Mouse (Mus musculus) forebrain, embryonic 11.5 days (tissue): ENCODE data around the gene Krt17. TPM values are rescaled to one million over a fixed set of nuclear protein-coding genes. Genes with fewer than 3 reads are reported as not detected.
"Not testable (repeated sequence)": the region's sequence is repeated elsewhere in the genome, so short reads cannot be mapped to it uniquely, and the experiment has no call there.

Experiments used
- ATAC-seq: fragments of 200-750 bp; cut with Nextera tagmentation; replicated peaks from 2 replicates; pipeline ENCODE4 v1.8.0; 2017; ENCODE audit warnings: moderate TSS enrichment; ENCODE audit not compliant: low FRiP score
- DNase-seq: peaks from one replicate; pipeline ENCODE4 v3.0.0-alpha.2; 2017; ENCODE audit warnings: low spot score
- H3K27ac ChIP-seq: fragments of 300-500 bp; sonication (generic); 2 replicates; pipeline ENCODE4 v1.5.1; 2014; ENCODE audit warnings: low read depth, low read length
- H3K27me3 ChIP-seq: fragments of 300-500 bp; sonication (generic); 2 replicates; pipeline ENCODE4 v1.6.1; 2014; ENCODE audit warnings: mild to moderate bottlenecking, low read length, mixed read lengths; ENCODE audit not compliant: control insufficient read depth, insufficient read depth
- H3K36me3 ChIP-seq: fragments of 300-500 bp; sonication (generic); 2 replicates; pipeline ENCODE4 v1.6.1; 2014; ENCODE audit warnings: mild to moderate bottlenecking, low read length, moderate library complexity, mixed read lengths; ENCODE audit not compliant: control insufficient read depth, insufficient read depth
- H3K4me1 ChIP-seq: fragments of 300-500 bp; sonication (generic); replicated peaks from 2 replicates; pipeline ENCODE4 v1.6.1; 2014; ENCODE audit warnings: low read length, mixed read lengths; ENCODE audit not compliant: control insufficient read depth, insufficient read depth
- H3K4me2 ChIP-seq: fragments of 300-500 bp; sonication (generic); 2 replicates; pipeline ENCODE4 v1.6.1; 2014; ENCODE audit warnings: low read depth, mild to moderate bottlenecking, low read length, moderate library complexity, mixed read lengths; ENCODE audit not compliant: severe bottlenecking
- H3K4me3 ChIP-seq: fragments of 300-500 bp; sonication (generic); 2 replicates; pipeline ENCODE4 v1.5.1; 2014; ENCODE audit warnings: low read depth, low read length
- H3K9ac ChIP-seq: fragments of 300-500 bp; sonication (generic); 2 replicates; pipeline ENCODE4 v1.6.1; 2014; ENCODE audit warnings: low read length
- H3K9me3 ChIP-seq: fragments of 300-500 bp; sonication (generic); 2 replicates; pipeline ENCODE4 v1.6.1; 2016; ENCODE audit warnings: low read length, mixed read lengths; ENCODE audit not compliant: control insufficient read depth
- WGBS: fragments of 180-500 bp; shearing (Covaris S2); extraction: QIAGEN DNeasy Blood & Tissue Kit; methylation state at CpG from one replicate; pipeline ENCODE4 v1.1.7; 2014; 5-methylcytosine and 5-hydroxymethylcytosine counted together
- polyA plus RNA-seq: library from polyadenylated mRNA; unstranded; fragments of >200 nt; fragmentation: Nextera tagmentation; extraction: Ambion mirVana; gene quantifications from 2 replicates; pipeline ENCODE4 v1.2.1, GENCODE M21; 2014

The Krt17 gene
- polyA plus RNA-seq, 1 experiment from 2014 or later = not detected

- DNase-seq = peak; percentile 27
- Histone ChIP-seq H3K9ac (no peak overlapping the region), H3K27me3 (no peaks in the 10 kb centered on the region), H3K27ac (no peak overlapping the region), H3K4me3 (no peak overlapping the region), H3K36me3 (no peaks in the 10 kb centered on the region), H3K4me2 (no peak overlapping the region), H3K9me3 (no peaks in the 10 kb centered on the region), H3K4me1 (no peaks in the 10 kb centered on the region)
- WGBS = 93% methylated on average over 1 of the region's 1 CpGs
- no peak for ATAC-seq
These were observed 2.9 kb downstream of the Krt17 start for GRCm38 (mm10) chr11:100257967-100258366.

- WGBS = 93% methylated on average over 6 of the region's 6 CpGs
- ATAC-seq (no peak), DNase-seq (peak; percentile 43)
- H3K4me2 ChIP-seq = no peak overlapping the region
- no peaks in the 10 kb centered on the region for H3K36me3 ChIP-seq
- no peaks in the 10 kb centered on the region for H3K9me3 ChIP-seq
- H3K4me3 ChIP-seq = no peak overlapping the region
- no peak overlapping the region for H3K9ac ChIP-seq
- H3K4me1 ChIP-seq = no peaks in the 10 kb centered on the region
- no peak overlapping the region for H3K27ac ChIP-seq
- no peaks in the 10 kb centered on the region for H3K27me3 ChIP-seq
These were observed 5.3 kb downstream of the Krt17 start for GRCm38 (mm10) chr11:100255514-100255913.

- H3K4me1 ChIP-seq = no peaks in the 10 kb centered on the region
- 61% methylated on average over 5 of the region's 5 CpGs for WGBS
- no peaks in the 10 kb centered on the region for H3K36me3 ChIP-seq
- no peak overlapping the region for H3K4me2 ChIP-seq
- H3K9ac ChIP-seq = no peak overlapping the region
- ATAC-seq = no peak
- H3K9me3 ChIP-seq = no peaks in the 10 kb centered on the region
- peak; percentile 41 for DNase-seq
- no peaks in the 10 kb centered on the region for H3K27me3 ChIP-seq
- no peak overlapping the region for H3K27ac ChIP-seq
- H3K4me3 ChIP-seq = no peak overlapping the region
These were observed 6.3 kb downstream of the Krt17 start for GRCm38 (mm10) chr11:100254360-100255090.

- H3K9ac ChIP-seq = no peak within 1 kb of the TSS
- no peak within 1 kb of the TSS for H3K4me2 ChIP-seq
- H3K9me3 ChIP-seq = no peaks in the 10 kb centered on the region
- DNase-seq (peak; percentile 14), ATAC-seq (no peak)
- H3K4me3 ChIP-seq = no peak within 1 kb of the TSS
- no peaks in the 10 kb centered on the region for H3K4me1 ChIP-seq
- H3K27me3 ChIP-seq = no peaks in the 10 kb centered on the region
- H3K36me3 ChIP-seq = no peaks in the 10 kb centered on the region
- WGBS = 85% methylated on average over 7 of the region's 7 CpGs
- no peak within 1 kb of the TSS for H3K27ac ChIP-seq
These were observed 11.9 kb downstream of the Krt17 start, which contains the start of gene Krt16 for GRCm38 (mm10) chr11:100248852-100249465. TSS of gene Krt16 (minus strand) at chr11:100248902.

- ATAC-seq, H3K9me3 ChIP-seq, H3K4me1 ChIP-seq, H3K27ac ChIP-seq, H3K9ac ChIP-seq, H3K4me3 ChIP-seq, H3K4me2 ChIP-seq, H3K27me3 ChIP-seq, DNase-seq, H3K36me3 ChIP-seq: not testable (repeated sequence)
- WGBS = 77% methylated on average over 7 of the region's 7 CpGs
These were observed 14.4 kb downstream of the Krt17 start for GRCm38 (mm10) chr11:100246471-100246870.

- H3K27ac ChIP-seq, ATAC-seq, H3K36me3 ChIP-seq, H3K4me2 ChIP-seq, H3K27me3 ChIP-seq, H3K4me3 ChIP-seq, H3K4me1 ChIP-seq, DNase-seq, H3K9me3 ChIP-seq, H3K9ac ChIP-seq: not testable (repeated sequence)
- 91% methylated on average over 4 of the region's 4 CpGs for WGBS
These were observed 20.6 kb downstream of the Krt17 start for GRCm38 (mm10) chr11:100240272-100240671.

- DNase-seq (no peak), ATAC-seq (no peak)
- Histone ChIP-seq H3K36me3 (no peaks in the 10 kb centered on the region), H3K4me3 (no peak overlapping the region), H3K27ac (no peak overlapping the region), H3K4me2 (no peak overlapping the region), H3K4me1 (no peaks in the 10 kb centered on the region), H3K9me3 (no peaks in the 10 kb centered on the region; the same call in 1 of the 2 replicates), H3K9ac (no peak overlapping the region), H3K27me3 (no peaks in the 10 kb centered on the region)
- WGBS = 59% methylated on average over 8 of the region's 8 CpGs
These were observed 39.1 kb downstream of the Krt17 start for GRCm38 (mm10) chr11:100221741-100222140.

- no peak overlapping the region for H3K27ac ChIP-seq
- WGBS = 92% methylated on average over 4 of the region's 4 CpGs
These were observed 41.5 kb downstream of the Krt17 start for GRCm38 (mm10) chr11:100219304-100219703.

GRCm38 (mm10) chr11:100208542-100208941 lies 52.3 kb downstream of the Krt17 start:
- ATAC-seq = no peak
- no peaks in the 10 kb centered on the region for H3K27me3 ChIP-seq
- no peak overlapping the region for H3K4me2 ChIP-seq
- H3K9me3 ChIP-seq = no peaks in the 10 kb centered on the region
- no peaks in the 10 kb centered on the region for H3K36me3 ChIP-seq
- no peak for DNase-seq
- no peaks in the 10 kb centered on the region for H3K4me1 ChIP-seq
- H3K27ac ChIP-seq = no peak overlapping the region
- H3K4me3 ChIP-seq = no peak overlapping the region
- 65% methylated on average over 6 of the region's 6 CpGs for WGBS
- no peak overlapping the region for H3K9ac ChIP-seq

More at GRCm38 (mm10) chr11:100219304-100219703, 41.5 kb downstream of the Krt17 start:
- Histone ChIP-seq H3K36me3 (no peaks in the 10 kb centered on the region), H3K4me3 (no peak overlapping the region), H3K4me2 (no peak overlapping the region), H3K4me1 (no peaks in the 10 kb centered on the region), H3K9ac (no peak overlapping the region), H3K9me3 (no peaks in the 10 kb centered on the region), H3K27me3 (no peaks in the 10 kb centered on the region)
- ATAC-seq (no peak), DNase-seq (no peak)
